Mouse (Mus musculus) myocyte (in vitro differentiated cells): ENCODE measurements around the gene 1700012A03Rik. TPM values are rescaled to one million over a fixed set of nuclear protein-coding genes. Genes with fewer than 3 reads are reported as not detected.

Experiments
- H3K27me3 ChIP-seq: one replicate; pipeline ENCODE4 v1.6.1; 2011; ENCODE audit not compliant: control insufficient read depth, insufficient read depth, insufficient read length
- H3K36me3 ChIP-seq: one replicate; pipeline ENCODE4 v1.6.1; 2011; ENCODE audit not compliant: control insufficient read depth, insufficient read depth
- H3K4me2 ChIP-seq: one replicate; pipeline ENCODE4 v1.6.1; 2011; ENCODE audit warnings: low read depth, control low read depth
- H3K4me3 ChIP-seq: one replicate; pipeline ENCODE4 v1.5.1; 2011; ENCODE audit warnings: mild to moderate bottlenecking, control low read depth, moderate library complexity
- H3K79me2 ChIP-seq: one replicate; pipeline ENCODE4 v1.6.1; 2011; ENCODE audit not compliant: control insufficient read depth, insufficient read depth
- H3ac ChIP-seq: one replicate; pipeline ENCODE4 v1.6.1; 2011; ENCODE audit not compliant: control insufficient read depth, insufficient read length
- CEBPB ChIP-seq: IDR thresholded peaks from 2 replicates; pipeline ENCODE4 v1.6.1; 2011; ENCODE audit warnings: mild to moderate bottlenecking, moderate library complexity; ENCODE audit not compliant: poor library complexity, insufficient read depth, severe bottlenecking
- E2F4 ChIP-seq: IDR thresholded peaks from one replicate; pipeline ENCODE4 v1.6.1; 2011; ENCODE audit warnings: mild to moderate bottlenecking, control low read depth, moderate library complexity; ENCODE audit not compliant: insufficient read depth
- MAX ChIP-seq: IDR thresholded peaks from one replicate; pipeline ENCODE4 v1.6.1; 2011; ENCODE audit warnings: low read depth, mild to moderate bottlenecking, control low read depth
- MYOD1 ChIP-seq, 3 experiments: IDR thresholded peaks; one replicate each; pipeline ENCODE4 v1.6.1; 2011; ENCODE audit warnings: control low read depth in 2 of 3, low read depth in 2 of 3, mild to moderate bottlenecking in 2 of 3, moderate library complexity in 1 of 3; ENCODE audit not compliant: insufficient read length in 2 of 3, control insufficient read depth in 1 of 3
- MYOG ChIP-seq, 3 experiments: IDR thresholded peaks; one replicate each; pipeline ENCODE4 v1.6.1; 2011; ENCODE audit warnings: control low read depth in 2 of 3, low read depth in 2 of 3, mild to moderate bottlenecking in 2 of 3; ENCODE audit not compliant: insufficient read length in 2 of 3, control insufficient read depth in 1 of 3, insufficient read depth in 1 of 3
- POLR2A ChIP-seq: IDR thresholded peaks from one replicate; pipeline ENCODE4 v1.6.1; 2011; ENCODE audit warnings: low read depth, mild to moderate bottlenecking, control low read depth, moderate library complexity; ENCODE audit not compliant: insufficient read length
- POLR2AphosphoS2 ChIP-seq: IDR thresholded peaks from one replicate; pipeline ENCODE4 v1.6.1; 2011; ENCODE audit warnings: low read depth, control low read depth; ENCODE audit not compliant: insufficient read length
- REST ChIP-seq: IDR thresholded peaks from one replicate; pipeline ENCODE4 v1.6.1; 2011; ENCODE audit warnings: mild to moderate bottlenecking, control low read depth, moderate library complexity; ENCODE audit not compliant: insufficient read depth, insufficient read length
- SRF ChIP-seq: IDR thresholded peaks from one replicate; pipeline ENCODE4 v1.6.1; 2011; ENCODE audit warnings: low read depth; ENCODE audit not compliant: control insufficient read depth, insufficient read length
- TCF12 ChIP-seq: IDR thresholded peaks from one replicate; pipeline ENCODE4 v1.6.1; 2011; ENCODE audit warnings: mild to moderate bottlenecking, control low read depth; ENCODE audit not compliant: poor library complexity, insufficient read depth, severe bottlenecking
- TCF3 ChIP-seq: IDR thresholded peaks from one replicate; pipeline ENCODE4 v1.6.1; 2011; ENCODE audit warnings: low read depth, control low read depth; ENCODE audit not compliant: insufficient read length
- USF1 ChIP-seq: IDR thresholded peaks from one replicate; pipeline ENCODE4 v1.6.1; 2011; ENCODE audit warnings: low read depth, mild to moderate bottlenecking, control low read depth, moderate library complexity
- polyA plus RNA-seq: library from polyadenylated mRNA; unstranded; fragments of >200 nt; fragmentation: generic; extraction: Trizol; gene quantifications from one replicate; pipeline ENCODE4 v1.2.1, GENCODE M21; 2012; ENCODE audit warnings: missing spikeins

The 1700012A03Rik gene
- polyA plus RNA-seq, 1 experiment, result not detected

DNA sequence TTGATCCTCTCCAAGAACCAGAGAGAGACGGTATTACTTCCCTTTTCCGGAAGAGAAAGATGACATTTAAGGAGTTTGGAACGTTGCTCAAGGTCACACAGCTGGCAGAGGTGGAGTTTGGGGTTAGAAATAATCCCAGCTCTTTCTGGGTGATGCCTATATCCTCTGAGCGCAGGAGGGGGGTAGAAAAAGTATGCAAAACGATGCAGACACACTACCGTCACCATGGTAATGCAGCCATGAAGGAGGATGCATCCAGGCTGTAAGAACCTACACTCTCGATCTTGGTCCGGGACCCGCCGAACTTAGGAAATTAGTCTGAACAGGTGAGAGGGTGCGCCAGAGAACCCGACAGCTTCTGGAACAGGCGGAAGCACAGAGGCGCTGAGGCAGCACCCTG is 43.3 kb downstream of the 1700012A03Rik start:
- Histone ChIP-seq H3K36me3 (no peaks in the 10 kb centered on the region), H3K79me2 (no peaks in the 10 kb centered on the region), H3K4me2 (no peak overlapping the region), H3ac (no peak overlapping the region), H3K4me3 (no peak overlapping the region), H3K27me3 (no peaks in the 10 kb centered on the region)
- TF ChIP-seq MYOG (IDR thresholded peaks at IDR 0.05; ENCODE audit: control insufficient read depth in 1 of 3, insufficient read depth in 1 of 3, insufficient read length in 2 of 3, low read depth in 2 of 3) (no peak), MAX (no peak), POLR2AphosphoS2 (no peak), TCF3 (no peak), CEBPB (no peak), USF1 (no peak), POLR2A (no peak), REST (no peak), TCF12 (no peak), MYOD1 (IDR thresholded peaks at IDR 0.05; ENCODE audit: control insufficient read depth in 1 of 3, insufficient read length in 2 of 3, low read depth in 2 of 3) (no peak), E2F4 (no peak)

DNA sequence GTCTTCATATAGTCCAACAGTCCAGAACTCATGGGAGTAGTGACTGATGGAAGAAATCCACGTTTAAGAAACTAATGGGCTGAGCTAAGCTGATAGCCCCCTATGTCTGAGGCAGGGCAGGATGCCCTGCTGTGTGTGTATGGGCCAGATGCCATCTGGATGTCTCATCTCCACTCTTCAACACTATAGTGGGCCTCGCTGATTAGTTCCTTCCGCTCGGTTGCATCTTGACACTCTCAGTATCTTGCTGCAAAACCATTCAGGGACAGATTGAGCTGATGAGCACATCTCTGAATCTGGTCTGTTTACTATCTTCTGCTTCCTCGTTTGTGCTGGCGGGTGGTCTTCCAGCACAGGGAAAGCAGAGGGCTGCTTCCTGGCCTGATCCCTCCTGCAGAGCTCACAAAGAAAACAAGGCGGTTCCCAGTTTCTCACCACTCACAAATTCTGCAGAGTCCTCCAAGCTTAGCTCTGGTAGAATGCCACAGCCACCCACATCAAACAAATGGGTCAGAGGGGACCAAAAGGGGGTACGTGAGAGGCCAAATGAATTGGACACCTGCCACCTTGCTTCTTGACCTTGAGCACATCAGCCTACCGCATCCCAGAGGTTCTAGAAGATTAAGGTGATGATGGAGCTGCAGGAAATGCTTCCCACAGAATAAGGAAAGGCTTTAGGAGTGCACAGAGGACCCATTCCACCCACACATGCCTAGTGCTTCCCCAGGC is 55.7 kb downstream of the 1700012A03Rik start:
- TF ChIP-seq SRF (no peak), TCF12 (no peak), E2F4 (no peak), MYOG (IDR thresholded peaks at IDR 0.05; ENCODE audit: control insufficient read depth in 1 of 3, insufficient read depth in 1 of 3, insufficient read length in 2 of 3, low read depth in 2 of 3) (no peak), USF1 (no peak), REST (no peak), TCF3 (no peak), MYOD1 (IDR thresholded peaks at IDR 0.05; ENCODE audit: control insufficient read depth in 1 of 3, insufficient read length in 2 of 3, low read depth in 2 of 3) (no peak), POLR2A (no peak), MAX (no peak), CEBPB (no peak), POLR2AphosphoS2 (no peak)
- Histone ChIP-seq H3K36me3 (no peaks in the 10 kb centered on the region), H3K4me3 (no peak overlapping the region), H3ac (no peak overlapping the region), H3K4me2 (no peak overlapping the region), H3K79me2 (no peaks in the 10 kb centered on the region), H3K27me3 (no peaks in the 10 kb centered on the region)
